Mouse (Mus musculus) cortical plate, adult 2 months (tissue): ENCODE results near the gene Zfp873.
"Not testable (repeated sequence)": the region's sequence is repeated elsewhere in the genome, so short reads cannot be mapped to it uniquely, and the experiment has no call there.

Source experiments
- CTCF ChIP-seq: fragments of 200-500 bp; IDR thresholded peaks from 2 replicates; pipeline ENCODE4 v1.5.1; 2011; ENCODE audit warnings: mild to moderate bottlenecking, control low read depth, low read length; ENCODE audit not compliant: insufficient read depth; ENCODE audit errors: extremely low read depth
- POLR2A ChIP-seq: fragments of 200-500 bp; IDR thresholded peaks from 2 replicates; pipeline ENCODE4 v1.6.1; 2011; ENCODE audit warnings: mild to moderate bottlenecking, low read length, control low read depth; ENCODE audit not compliant: insufficient read depth; ENCODE audit errors: extremely low read depth

- not testable (repeated sequence) for TF ChIP-seq CTCF, POLR2A
Measured at GRCm38 (mm10) chr10:82004822-82005221, 43.1 kb upstream of the Zfp873 start.
